19 mouse cellular contexts compared by ENCODE assay signal in the genomic region with DNA sequence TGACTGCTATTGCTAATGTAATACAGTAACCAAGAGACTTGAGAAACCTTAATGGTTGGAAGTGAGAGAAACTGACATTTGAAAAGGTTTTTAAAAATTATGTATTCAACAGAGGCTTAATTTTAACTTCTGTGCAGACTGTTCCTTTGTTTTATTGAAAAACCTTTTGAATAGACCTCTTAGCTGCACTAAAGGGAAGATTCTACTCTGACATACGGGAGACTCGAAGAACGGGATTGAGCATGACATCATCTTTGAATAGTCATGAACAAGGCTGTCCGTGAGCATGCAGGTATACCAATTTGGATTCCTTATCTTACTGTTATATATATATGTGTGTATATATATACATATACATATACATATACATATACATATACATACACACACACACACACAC.
A peak's percentile ranks its signal among the peaks of the same experiment; 100 is the strongest.
DNase-seq lines count a peak whose midpoint lies in the region; ATAC-seq and TF ChIP-seq lines count a peak whose summit lies in the region.
"Had no signal": no experiment of that assay in that cellular context is flagged by ENCODE, and none has a peak within 500 bp of the region (broad histone marks: within the 10 kb centered on the region; RNA-seq: fewer than 3 reads in every experiment).

No protein-coding gene starts in this region.

- H3K27me3 ChIP-seq in forebrain, embryonic 16.5 days (replicated peaks; ENCODE audit: control insufficient read depth, insufficient read depth, low read length), result no peaks in the 10 kb centered on the region
- no peaks in the 10 kb centered on the region for H3K27me3 ChIP-seq in forebrain, embryonic 14.5 days (replicated peaks; ENCODE audit: control insufficient read depth, insufficient read depth, low read length)
- no peaks in the 10 kb centered on the region for H3K27me3 ChIP-seq in forebrain, postnatal 0 days (ENCODE audit: insufficient read depth, low read length)
- H3K27me3 ChIP-seq in forebrain, embryonic 15.5 days, result no peaks in the 10 kb centered on the region
- H3K27me3 ChIP-seq: CH12.LX, Patski had no signal

- 0 out of 2 replicates have a peak, but pooled peaks have one; percentile 15 for ATAC-seq in forebrain, embryonic 16.5 days
- ATAC-seq in forebrain, embryonic 14.5 days, result no peak
- ATAC-seq in forebrain, postnatal 0 days, result peak; percentile 94; the same call in 1 of the 2 replicates
- ATAC-seq in forebrain, embryonic 15.5 days (replicated peaks), result no peak
- ATAC-seq: activated CD4-positive, CD25-positive, alpha-beta regulatory T cell, adult 4 months; CD4-positive, CD25-positive, alpha-beta regulatory T cell, adult 4 months; Patski had no signal

- TF ChIP-seq CTCF in forebrain, postnatal 0 days (IDR thresholded peaks at IDR 0.05; ENCODE audit: low read depth), result no peak

- no peak for DNase-seq in forebrain, embryonic 14.5 days (ENCODE audit: low spot score)
- DNase-seq in forebrain, postnatal 0 days, result no peak
- DNase-seq: adrenal gland, adult 2 months; adrenal gland, adult 8-10 months; adrenal gland, postnatal 10 days; adrenal gland, postnatal 14 days; adrenal gland, postnatal 25 days; adrenal gland, postnatal 36 days; B cell, adult 2 months; cerebellum, adult 11 months; cerebellum, adult 11-12 months; cerebellum, adult 18-20 months had no signal

- H3K4me3 ChIP-seq in forebrain, embryonic 16.5 days (replicated peaks; ENCODE audit: low read length), result no peak overlapping the region
- H3K4me3 ChIP-seq in forebrain, embryonic 14.5 days (ENCODE audit: low read depth, low read length), result no peak overlapping the region
- no peak overlapping the region for H3K4me3 ChIP-seq in forebrain, postnatal 0 days (ENCODE audit: low read depth, low read length)
- H3K4me3 ChIP-seq in forebrain, embryonic 15.5 days, result no peak overlapping the region

- H3K27ac ChIP-seq in forebrain, embryonic 16.5 days (ENCODE audit: low read length), result no peak overlapping the region
- H3K27ac ChIP-seq in forebrain, embryonic 14.5 days (ENCODE audit: low read depth, low read length), result no peak overlapping the region
- H3K27ac ChIP-seq in forebrain, postnatal 0 days (ENCODE audit: low read depth, low read length), result no peak overlapping the region
- no peak overlapping the region for H3K27ac ChIP-seq in forebrain, embryonic 15.5 days (replicated peaks)

- H3K9me3 ChIP-seq in forebrain, embryonic 16.5 days (ENCODE audit: control insufficient read depth, low read length), result no peaks in the 10 kb centered on the region; the same call in 1 of the 2 replicates
- no peaks in the 10 kb centered on the region for H3K9me3 ChIP-seq in forebrain, embryonic 14.5 days (replicated peaks; ENCODE audit: control insufficient read depth, low read length)
- H3K9me3 ChIP-seq in forebrain, postnatal 0 days (ENCODE audit: low read length), result no peaks in the 10 kb centered on the region
- no peaks in the 10 kb centered on the region for H3K9me3 ChIP-seq in forebrain, embryonic 15.5 days
- H3K9me3 ChIP-seq: G1E had no signal

- H3K4me1 ChIP-seq in forebrain, embryonic 16.5 days (replicated peaks; ENCODE audit: control insufficient read depth, insufficient read depth, low read length), result no peaks in the 10 kb centered on the region
- H3K4me1 ChIP-seq in forebrain, embryonic 14.5 days (ENCODE audit: control insufficient read depth, insufficient read depth, low read length), result no peaks in the 10 kb centered on the region
- H3K4me1 ChIP-seq in forebrain, postnatal 0 days (ENCODE audit: insufficient read depth), result no peaks in the 10 kb centered on the region
- no peaks in the 10 kb centered on the region for H3K4me1 ChIP-seq in forebrain, embryonic 15.5 days

- no peak overlapping the region for H3K9ac ChIP-seq in forebrain, embryonic 16.5 days (replicated peaks; ENCODE audit: low read depth, low read length)
- no peak overlapping the region for H3K9ac ChIP-seq in forebrain, embryonic 14.5 days (ENCODE audit: low read length)
- no peak overlapping the region for H3K9ac ChIP-seq in forebrain, postnatal 0 days
- no peak overlapping the region for H3K9ac ChIP-seq in forebrain, embryonic 15.5 days (replicated peaks)

- H3K36me3 ChIP-seq in forebrain, embryonic 16.5 days (ENCODE audit: control insufficient read depth, insufficient read depth), result no peaks in the 10 kb centered on the region
- no peaks in the 10 kb centered on the region for H3K36me3 ChIP-seq in forebrain, embryonic 14.5 days (ENCODE audit: control insufficient read depth, insufficient read depth, low read length)
- H3K36me3 ChIP-seq in forebrain, postnatal 0 days (ENCODE audit: insufficient read depth), result no peaks in the 10 kb centered on the region
- H3K36me3 ChIP-seq in forebrain, embryonic 15.5 days, result no peaks in the 10 kb centered on the region
- H3K36me3 ChIP-seq: G1E had no signal

- H3K4me2 ChIP-seq in forebrain, embryonic 16.5 days (ENCODE audit: low read length), result no peak overlapping the region
- no peak overlapping the region for H3K4me2 ChIP-seq in forebrain, embryonic 14.5 days (ENCODE audit: low read length)
- no peak overlapping the region for H3K4me2 ChIP-seq in forebrain, postnatal 0 days (ENCODE audit: low read depth)
- H3K4me2 ChIP-seq in forebrain, embryonic 15.5 days (replicated peaks), result no peak overlapping the region

- 90% methylated on average over 4 of the region's 4 CpGs for WGBS in forebrain, embryonic 16.5 days
- WGBS in forebrain, embryonic 14.5 days, result 90% methylated on average over 4 of the region's 4 CpGs
- 72% methylated on average over 4 of the region's 4 CpGs for WGBS in forebrain, postnatal 0 days
- WGBS in forebrain, embryonic 15.5 days, result 78% methylated on average over 4 of the region's 4 CpGs

Comparison
In these comparisons a context has a peak if more than half of its experiments do, and no peak if none do; other contexts are left out.
1. ATAC-seq: peak in forebrain, embryonic 16.5 days (single experiment) and forebrain, postnatal 0 days (single experiment); none in forebrain, embryonic 14.5 days (single experiment) and forebrain, embryonic 15.5 days (single experiment).